8 mouse cellular contexts compared by ENCODE assay signal in genomic region chr17:34117421-34118112, GRCm38 (mm10). TPM values are rescaled to one million over a fixed set of nuclear protein-coding genes. Genes with fewer than 3 reads are reported as not detected.
A peak's percentile ranks its signal among the peaks of the same experiment; 100 is the strongest.
DNase-seq lines count a peak whose midpoint lies in the region; ATAC-seq and TF ChIP-seq lines count a peak whose summit lies in the region.

No protein-coding gene starts in this region.

- H3K4me1 ChIP-seq in heart, embryonic 15.5 days (replicated peaks): peaks cover 28% of the 10 kb centered on the region
- peaks cover 0 to 2% of the 10 kb centered on the region in 2 experiments; a peak in 1 of 4 replicates for H3K4me1 ChIP-seq in ES-E14 (ENCODE audit: control insufficient read depth in 2 of 2, insufficient read depth in 2 of 2, low read length in 2 of 2, poor library complexity in 1 of 2)
- H3K4me1 ChIP-seq in forebrain, embryonic 12.5 days: peaks cover 27% of the 10 kb centered on the region

- peak overlapping the region; percentile 84 for H3K9ac ChIP-seq in heart, embryonic 15.5 days
- H3K9ac ChIP-seq in ES-E14 (ENCODE audit: insufficient read depth, low read depth, low read length, poor library complexity, severe bottlenecking): peak overlapping the region; percentile 91
- peak overlapping the region; percentile 98 for H3K9ac ChIP-seq in forebrain, embryonic 12.5 days

- in situ Hi-C loops in ES-E14 (cut with MboI; ENCODE audit: low sequenced_read_pairs in 2 of 2, unreplicated experiment in 2 of 2): no loop called here

- ATAC-seq in heart, embryonic 15.5 days (replicated peaks; ENCODE audit: insufficient number of reproducible peaks, insufficient read depth, low FRiP score, low read depth): no peak
- ATAC-seq in forebrain, embryonic 12.5 days (ENCODE audit: low FRiP score): no peak

- H3K27me3 ChIP-seq in heart, embryonic 15.5 days: no peaks in the 10 kb centered on the region
- H3K27me3 ChIP-seq in forebrain, embryonic 12.5 days: no peaks in the 10 kb centered on the region

- peaks cover 79% of the 10 kb centered on the region for H3K79me2 ChIP-seq in macrophage (ENCODE audit: inconsistent target)

- H3K27ac ChIP-seq in heart, embryonic 15.5 days: peak overlapping the region; percentile 72; the same call in 1 of the 2 replicates
- no peak overlapping the region for H3K27ac ChIP-seq in ES-E14 (ENCODE audit: insufficient read depth, low read depth, low read length, poor library complexity, severe bottlenecking)
- 0 out of 2 replicates have a peak overlapping the region, but pooled peaks have one; percentile 8 for H3K27ac ChIP-seq in forebrain, embryonic 12.5 days
- peak overlapping the region; percentile 62 for H3K27ac ChIP-seq in macrophage

- H3K4me3 ChIP-seq in heart, embryonic 15.5 days: peak overlapping the region; percentile 82
- H3K4me3 ChIP-seq in ES-E14 (ENCODE audit: insufficient read depth in 1 of 2, low read depth in 1 of 2, low read length in 2 of 2, poor library complexity in 1 of 2, severe bottlenecking in 1 of 2) (peak overlapping the region; percentile 83 to 99), macrophage (ENCODE audit: inconsistent target) (peak overlapping the region; percentile 90)
- peak overlapping the region; percentile 99 for H3K4me3 ChIP-seq in forebrain, embryonic 12.5 days (replicated peaks)

- peaks cover 47% of the 10 kb centered on the region for H3K36me3 ChIP-seq in heart, embryonic 15.5 days
- H3K36me3 ChIP-seq in ES-E14 (ENCODE audit: control insufficient read depth, insufficient read depth, low read length, poor library complexity, severe bottlenecking) (peaks cover 67% of the 10 kb centered on the region), macrophage (ENCODE audit: inconsistent target) (peaks cover 43% of the 10 kb centered on the region)
- H3K36me3 ChIP-seq in forebrain, embryonic 12.5 days (replicated peaks): peaks cover 59% of the 10 kb centered on the region

- intact Hi-C loops in heart, postnatal 10 days (cut with DNase I): loop anchor here (5.0 to 10.0 kb wide), 2 partner anchors 85 to 1793 kb away; partner anchors contain the start of genes Akap8, Rxrb and Slc39a7

- no peaks in the 10 kb centered on the region for H3K9me3 ChIP-seq in heart, embryonic 15.5 days (replicated peaks)
- H3K9me3 ChIP-seq in ES-E14 (ENCODE audit: control insufficient read depth, insufficient read depth, low read depth, low read length): no peaks in the 10 kb centered on the region
- H3K9me3 ChIP-seq in forebrain, embryonic 12.5 days: no peaks in the 10 kb centered on the region

- no peak for DNase-seq in heart, postnatal 10 days
- DNase-seq in ES-E14 (ENCODE audit: low read depth, low spot score): no peak
- DNase-seq in urinary bladder, adult 2 months (ENCODE audit: low spot score): no peak
- DNase-seq in urinary bladder, postnatal 25 days (ENCODE audit: low spot score): no peak
- no peak for DNase-seq in gastrocnemius, postnatal 25 days

- under 1% methylated on average over 5 of the region's 5 CpGs for WGBS in heart, embryonic 15.5 days
- 2% methylated on average over 5 of the region's 5 CpGs for WGBS in forebrain, embryonic 12.5 days
- 0% methylated on average over 3 of the region's 5 CpGs for WGBS in macrophage (ENCODE audit: missing documents)

- H3K4me2 ChIP-seq in heart, embryonic 15.5 days: peak overlapping the region; percentile 86
- H3K4me2 ChIP-seq in forebrain, embryonic 12.5 days: peak overlapping the region; percentile 99

TF ChIP-seq in ES-E14, 5 proteins besides CTCF, POLR2A, EP300 and RAD21:
- no peak for TF ChIP-seq CHD2 (IDR thresholded peaks at IDR 0.05; ENCODE audit: low read depth, low read length)
- no peak for TF ChIP-seq MAFK (IDR thresholded peaks at IDR 0.05; ENCODE audit: insufficient read depth, low read depth, low read length)
- no peak for TF ChIP-seq HCFC1 (IDR thresholded peaks at IDR 0.05; ENCODE audit: borderline replicate concordance, insufficient read depth, low read length)
- no peak for TF ChIP-seq ZC3H11A (IDR thresholded peaks at IDR 0.05; ENCODE audit: borderline replicate concordance, low read depth, low read length)
- TF ChIP-seq ZNF384 (IDR thresholded peaks at IDR 0.05; ENCODE audit: low read depth, low read length): no peak
TF ChIP-seq in ES-E14: peak in this region for 0.

RNA-seq across cellular contexts. Expression of gene H2-DMa, which starts 1.8 kb away (rescaled TPM):
- 6.0 and 13.6 TPM in 2 replicates for polyA plus RNA-seq in heart, embryonic 15.5 days (2015; fragmentation: Nextera tagmentation; extraction: Ambion mirVana)
- 1 to 10 TPM; 4.1 to 4.5 TPM for total RNA-seq in heart, postnatal 10 days (2021)
- 18.5 and 24.5 TPM in 2 replicates for total RNA-seq in ES-E14 (2012; rRNA removed)
- 9.1 and 9.6 TPM in 2 replicates for polyA plus RNA-seq in forebrain, embryonic 12.5 days (2016; fragmentation: Nextera tagmentation; extraction: Ambion mirVana)
- total RNA-seq in macrophage (2018; cell fraction: chromatin; rRNA removed): 10 to 100 TPM; 26.4 to 64.6 (median 44.4) TPM
- total RNA-seq in macrophage (2018; cell fraction: cytosol; rRNA removed): 10 to 100 TPM; 21.2 to 68.5 (median 39.5) TPM
- total RNA-seq in macrophage (2018; cell fraction: nucleus; rRNA removed): 100 to 1,000 TPM in 6 of 26 experiments, 10 to 100 TPM in 20; 42.2 to 142 (median 72.5) TPM
- polyA plus RNA-seq in macrophage (2018): 19.1 to 57.0 TPM (median 47.3 TPM) in 3 replicates
- 30.0 and 31.9 TPM in 2 replicates for polyA plus RNA-seq in urinary bladder, adult 2 months (2012; rRNA removed)
- 1 to 10 TPM; 2.8 to 3.1 TPM for total RNA-seq in gastrocnemius, postnatal 25 days (2021)

RNA-seq across cellular contexts. Expression of gene Brd2, which starts 4.9 kb away (rescaled TPM):
- polyA plus RNA-seq in heart, embryonic 15.5 days (2015; fragmentation: Nextera tagmentation; extraction: Ambion mirVana): 59.0 and 77.7 TPM in 2 replicates
- 100 to 1,000 TPM; 113 to 119 TPM for total RNA-seq in heart, postnatal 10 days (2021)
- total RNA-seq in ES-E14 (2012; rRNA removed): 257 and 321 TPM in 2 replicates
- polyA plus RNA-seq in forebrain, embryonic 12.5 days (2016; fragmentation: Nextera tagmentation; extraction: Ambion mirVana): 138 and 146 TPM in 2 replicates
- 1,000 to 10,000 TPM in 10 of 26 experiments, 100 to 1,000 TPM in 16; 551 to 1,905 (median 901) TPM for total RNA-seq in macrophage (2018; cell fraction: chromatin; rRNA removed)
- 100 to 1,000 TPM; 172 to 417 (median 260) TPM for total RNA-seq in macrophage (2018; cell fraction: cytosol; rRNA removed)
- total RNA-seq in macrophage (2018; cell fraction: nucleus; rRNA removed): 1,000 to 10,000 TPM in 5 of 26 experiments, 100 to 1,000 TPM in 21; 415 to 1,213 (median 670) TPM
- 130 to 435 TPM (median 155 TPM) in 3 replicates for polyA plus RNA-seq in macrophage (2018)
- 135 and 154 TPM in 2 replicates for polyA plus RNA-seq in urinary bladder, adult 2 months (2012; rRNA removed)
- total RNA-seq in gastrocnemius, postnatal 25 days (2021): 10 to 100 TPM; 66.7 to 69.1 TPM

RNA-seq across cellular contexts. Expression of gene H2-Oa, which starts 25.4 kb away (rescaled TPM):
- 0.29 and 0.94 TPM in 2 replicates for polyA plus RNA-seq in heart, embryonic 15.5 days (2015; fragmentation: Nextera tagmentation; extraction: Ambion mirVana)
- total RNA-seq in heart, postnatal 10 days (2021): under 1 TPM in 1 of 2 experiments, not detected in 1; 0.31 TPM
- 0.54 TPM in 1 of 2 replicates, not detected in the other for total RNA-seq in ES-E14 (2012; rRNA removed)
- 0.27 and 0.41 TPM in 2 replicates for polyA plus RNA-seq in forebrain, embryonic 12.5 days (2016; fragmentation: Nextera tagmentation; extraction: Ambion mirVana)
- under 1 TPM in 3 of 26 experiments, not detected in 23; 0.59 to 0.91 (median 0.63) TPM for total RNA-seq in macrophage (2018; cell fraction: chromatin; rRNA removed)
- total RNA-seq in macrophage (2018; cell fraction: cytosol; rRNA removed): 1 to 10 TPM in 6 of 26 experiments, under 1 TPM in 20; 0.36 to 1.5 (median 0.80) TPM
- total RNA-seq in macrophage (2018; cell fraction: nucleus; rRNA removed): 1 to 10 TPM in 8 of 26 experiments, under 1 TPM in 9, not detected in 9; 0.58 to 1.5 (median 0.87) TPM
- 0.25 to 1.4 TPM (median 0.62 TPM) in 3 replicates for polyA plus RNA-seq in macrophage (2018)
- 1.7 and 2.1 TPM in 2 replicates for polyA plus RNA-seq in urinary bladder, adult 2 months (2012; rRNA removed)
- total RNA-seq in gastrocnemius, postnatal 25 days (2021): not detected

RNA-seq across cellular contexts. Expression of gene H2-DMb2, which starts 25.5 kb away (rescaled TPM):
- polyA plus RNA-seq in heart, embryonic 15.5 days (2015; fragmentation: Nextera tagmentation; extraction: Ambion mirVana): 0.69 and 2.5 TPM in 2 replicates
- 1 to 10 TPM in 1 of 2 experiments, under 1 TPM in 1; 0.98 to 1.1 TPM for total RNA-seq in heart, postnatal 10 days (2021)
- total RNA-seq in ES-E14 (2012; rRNA removed): 0.31 TPM in 1 of 2 replicates, not detected in the other
- not detected in 2 replicates for polyA plus RNA-seq in forebrain, embryonic 12.5 days (2016; fragmentation: Nextera tagmentation; extraction: Ambion mirVana)
- total RNA-seq in macrophage (2018; cell fraction: chromatin; rRNA removed): 1 to 10 TPM in 14 of 26 experiments, under 1 TPM in 3, not detected in 9; 0.70 to 4.6 (median 1.7) TPM
- 1 to 10 TPM in 25 of 26 experiments, under 1 TPM in 1; 0.99 to 2.2 (median 1.5) TPM for total RNA-seq in macrophage (2018; cell fraction: cytosol; rRNA removed)
- 1 to 10 TPM in 14 of 26 experiments, under 1 TPM in 9, not detected in 3; 0.40 to 3.0 (median 1.3) TPM for total RNA-seq in macrophage (2018; cell fraction: nucleus; rRNA removed)
- polyA plus RNA-seq in macrophage (2018): 1.2 to 2.2 TPM (median 1.8 TPM) in 3 replicates
- polyA plus RNA-seq in urinary bladder, adult 2 months (2012; rRNA removed): 4.1 and 4.9 TPM in 2 replicates
- under 1 TPM; 0.28 to 0.67 TPM for total RNA-seq in gastrocnemius, postnatal 25 days (2021)

RNA-seq across cellular contexts. Expression of gene H2-DMb1, which starts 35.3 kb away (rescaled TPM):
- polyA plus RNA-seq in heart, embryonic 15.5 days (2015; fragmentation: Nextera tagmentation; extraction: Ambion mirVana): 0.34 and 3.2 TPM in 2 replicates
- total RNA-seq in heart, postnatal 10 days (2021): under 1 TPM; 0.72 to 0.89 TPM
- total RNA-seq in ES-E14 (2012; rRNA removed): 3.1 and 5.0 TPM in 2 replicates
- polyA plus RNA-seq in forebrain, embryonic 12.5 days (2016; fragmentation: Nextera tagmentation; extraction: Ambion mirVana): 0.38 and 0.69 TPM in 2 replicates
- 10 to 100 TPM in 8 of 26 experiments, 1 to 10 TPM in 18; 1.2 to 20.1 (median 8.1) TPM for total RNA-seq in macrophage (2018; cell fraction: chromatin; rRNA removed)
- total RNA-seq in macrophage (2018; cell fraction: cytosol; rRNA removed): 10 to 100 TPM; 27.0 to 79.7 (median 49.7) TPM
- total RNA-seq in macrophage (2018; cell fraction: nucleus; rRNA removed): 10 to 100 TPM; 11.2 to 50.6 (median 30.8) TPM
- polyA plus RNA-seq in macrophage (2018): 26.4 to 54.6 TPM (median 34.2 TPM) in 3 replicates
- 22.4 and 22.8 TPM in 2 replicates for polyA plus RNA-seq in urinary bladder, adult 2 months (2012; rRNA removed)
- 1 to 10 TPM in 1 of 2 experiments, under 1 TPM in 1; 0.43 to 1.2 TPM for total RNA-seq in gastrocnemius, postnatal 25 days (2021)
